Mouse (Mus musculus) hindbrain, embryonic 12.5 days (tissue): ENCODE data around the gene Vmn2r100. TPM values are rescaled to one million over a fixed set of nuclear protein-coding genes. Genes with fewer than 3 reads are reported as not detected.

ENCODE experiments used
- ATAC-seq: fragments of 200-750 bp; cut with Nextera tagmentation; 2 replicates; pipeline ENCODE4 v1.8.0; 2017; ENCODE audit warnings: moderate TSS enrichment; ENCODE audit not compliant: low FRiP score
- H3K27ac ChIP-seq: fragments of 300-500 bp; sonication (generic); 2 replicates; pipeline ENCODE4 v1.5.1; 2016; ENCODE audit warnings: mild to moderate bottlenecking
- H3K27me3 ChIP-seq: fragments of 300-500 bp; sonication (generic); 2 replicates; pipeline ENCODE4 v1.6.1; 2016; ENCODE audit warnings: mild to moderate bottlenecking
- H3K36me3 ChIP-seq: fragments of 300-500 bp; sonication (generic); 2 replicates; pipeline ENCODE4 v1.6.1; 2016; ENCODE audit warnings: mild to moderate bottlenecking
- H3K4me1 ChIP-seq: fragments of 300-500 bp; sonication (generic); 2 replicates; pipeline ENCODE4 v1.6.1; 2016
- H3K4me2 ChIP-seq: fragments of 300-500 bp; sonication (generic); replicated peaks from 2 replicates; pipeline ENCODE4 v1.6.1; 2016; ENCODE audit warnings: mild to moderate bottlenecking
- H3K4me3 ChIP-seq: fragments of 300-500 bp; sonication (generic); 2 replicates; pipeline ENCODE4 v1.5.1; 2016; ENCODE audit warnings: mild to moderate bottlenecking
- H3K9ac ChIP-seq: fragments of 300-500 bp; sonication (generic); 2 replicates; pipeline ENCODE4 v1.6.1; 2016; ENCODE audit warnings: mild to moderate bottlenecking, moderate library complexity
- H3K9me3 ChIP-seq: fragments of 300-500 bp; sonication (generic); replicated peaks from 2 replicates; pipeline ENCODE4 v1.6.1; 2016; ENCODE audit warnings: mild to moderate bottlenecking
- polyA plus RNA-seq: library from polyadenylated mRNA; unstranded; fragments of >200 nt; fragmentation: Nextera tagmentation; extraction: Ambion mirVana; gene quantifications from 2 replicates; pipeline ENCODE4 v1.2.1, GENCODE M21; 2016

The Vmn2r100 gene
- polyA plus RNA-seq, result not detected in 2 replicates

- H3K9me3 ChIP-seq, result no peaks in the 10 kb centered on the region
- no peaks in the 10 kb centered on the region for H3K36me3 ChIP-seq
- no peak for ATAC-seq
- no peak within 1 kb of the TSS for H3K27ac ChIP-seq
- no peaks in the 10 kb centered on the region for H3K4me1 ChIP-seq
- H3K9ac ChIP-seq, result no peak within 1 kb of the TSS
- H3K4me2 ChIP-seq, result no peak within 1 kb of the TSS
- no peaks in the 10 kb centered on the region for H3K27me3 ChIP-seq
- no peak within 1 kb of the TSS for H3K4me3 ChIP-seq
Measured at GRCm38 (mm10) chr17:19504432-19504831, at the start of gene Vmn2r100. Gene Vmn2r100, plus strand, starts transcription at chr17:19504732.

- no peaks in the 10 kb centered on the region for H3K27me3 ChIP-seq
- no peak for ATAC-seq
Measured at GRCm38 (mm10) chr17:19482866-19483265, 21.7 kb upstream of the Vmn2r100 start.

GRCm38 (mm10) chr17:19576927-19577326 lies 72.4 kb downstream of the Vmn2r100 start, which contains the start of gene Vmn2r101:
Gene Vmn2r101, plus strand, starts transcription at chr17:19577227.
- Histone ChIP-seq H3K4me1 (no peaks in the 10 kb centered on the region), H3K9ac (no peak within 1 kb of the TSS), H3K36me3 (no peaks in the 10 kb centered on the region), H3K27me3 (no peaks in the 10 kb centered on the region), H3K9me3 (peaks cover 6% of the 10 kb centered on the region; the same call in 1 of the 2 replicates), H3K4me3 (no peak within 1 kb of the TSS), H3K27ac (no peak within 1 kb of the TSS), H3K4me2 (no peak within 1 kb of the TSS)
- no peak for ATAC-seq

More at GRCm38 (mm10) chr17:19482866-19483265, 21.7 kb upstream of the Vmn2r100 start:
- no peak overlapping the region for H3K4me3 ChIP-seq
- peaks cover 11% of the 10 kb centered on the region; the same call in 1 of the 2 replicates for H3K9me3 ChIP-seq
- H3K9ac ChIP-seq, result no peak overlapping the region
- H3K36me3 ChIP-seq, result no peaks in the 10 kb centered on the region
- H3K27ac ChIP-seq, result no peak overlapping the region
- H3K4me2 ChIP-seq, result no peak overlapping the region
- no peaks in the 10 kb centered on the region for H3K4me1 ChIP-seq

Other genes starting within 250 kb of the Vmn2r100 start
- gene Vmn2r99, start 142.8 kb upstream of the Vmn2r100 start, polyA plus RNA-seq, result not detected in 2 replicates
- gene Vmn2r101, start 72.5 kb downstream of the Vmn2r100 start, polyA plus RNA-seq, result not detected in 2 replicates
- not detected in 2 replicates for gene Vmn2r102, start 155.6 kb downstream of the Vmn2r100 start, polyA plus RNA-seq